Mouse (Mus musculus) neural tube, embryonic 13.5 days (tissue): ENCODE data around the gene Nmrk1. TPM values are rescaled to one million over a fixed set of nuclear protein-coding genes. Genes with fewer than 3 reads are reported as not detected.

Source experiments
- ATAC-seq: fragments of 200-750 bp; cut with Nextera tagmentation; 2 replicates; pipeline ENCODE4 v1.8.0; 2017; ENCODE audit warnings: low read depth, mild to moderate bottlenecking, moderate TSS enrichment, moderate library complexity
- H3K27ac ChIP-seq: fragments of 300-500 bp; sonication (generic); replicated peaks from 2 replicates; pipeline ENCODE4 v1.5.1; 2015; ENCODE audit warnings: moderate library complexity, mild to moderate bottlenecking, inconsistent platforms
- H3K27me3 ChIP-seq: fragments of 300-500 bp; sonication (generic); 2 replicates; pipeline ENCODE4 v1.6.1; 2015; ENCODE audit warnings: mild to moderate bottlenecking, inconsistent platforms
- H3K36me3 ChIP-seq: fragments of 300-500 bp; sonication (generic); 2 replicates; pipeline ENCODE4 v1.6.1; 2015; ENCODE audit warnings: mild to moderate bottlenecking, inconsistent platforms
- H3K4me1 ChIP-seq: fragments of 300-500 bp; sonication (generic); replicated peaks from 2 replicates; pipeline ENCODE4 v1.6.1; 2015; ENCODE audit warnings: inconsistent platforms
- H3K4me2 ChIP-seq: fragments of 300-500 bp; sonication (generic); 2 replicates; pipeline ENCODE4 v1.6.1; 2015; ENCODE audit warnings: inconsistent platforms, mild to moderate bottlenecking, moderate library complexity
- H3K4me3 ChIP-seq: fragments of 300-500 bp; sonication (generic); 2 replicates; pipeline ENCODE4 v1.5.1; 2015; ENCODE audit warnings: mild to moderate bottlenecking, inconsistent platforms
- H3K9ac ChIP-seq: fragments of 300-500 bp; sonication (generic); 2 replicates; pipeline ENCODE4 v1.6.1; 2015; ENCODE audit warnings: moderate library complexity, mild to moderate bottlenecking, inconsistent platforms
- H3K9me3 ChIP-seq: fragments of 300-500 bp; sonication (generic); 2 replicates; pipeline ENCODE4 v1.6.1; 2016; ENCODE audit warnings: inconsistent platforms
- whole genome bisulfite sequencing: fragments of 180-500 bp; shearing (Covaris S2); methylation state at CpG from one replicate; pipeline ENCODE4 v1.1.7; 2015; 5-methylcytosine and 5-hydroxymethylcytosine counted together
- polyA plus RNA-seq: library from polyadenylated mRNA; unstranded; fragments of >200 nt; fragmentation: Nextera tagmentation; extraction: Ambion mirVana; gene quantifications from 2 replicates; pipeline ENCODE4 v1.2.1, GENCODE M21; 2015

Gene Nmrk1
- polyA plus RNA-seq, 1 experiment from 2014 or later: 12.0 TPM

DNA sequence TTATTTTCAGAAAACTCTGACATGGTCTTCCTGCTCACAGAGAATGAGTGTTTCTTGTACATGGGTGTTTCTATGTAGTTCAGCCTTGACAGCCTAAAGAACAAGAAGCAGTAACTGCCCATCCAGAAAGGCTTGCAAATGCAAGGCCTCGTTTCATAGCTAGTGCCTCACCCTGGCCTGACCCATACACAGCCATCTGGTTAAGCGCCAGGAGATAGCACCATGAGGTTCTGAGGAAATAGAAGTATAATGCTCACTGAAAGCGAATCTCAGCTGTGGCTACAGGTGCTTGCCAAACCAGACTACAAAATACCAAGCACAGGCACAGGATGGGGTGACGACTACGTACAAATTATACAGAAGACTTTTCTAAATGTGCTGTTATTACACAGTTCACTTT, 34.9 kb upstream of the Nmrk1 start:
- Histone ChIP-seq H3K4me1 (peaks cover 4% of the 10 kb centered on the region; the same call in 1 of the 2 replicates), H3K9ac (no peak overlapping the region), H3K9me3 (no peaks in the 10 kb centered on the region), H3K4me2 (no peak overlapping the region), H3K4me3 (no peak overlapping the region), H3K27ac (no peak overlapping the region), H3K27me3 (no peaks in the 10 kb centered on the region), H3K36me3 (no peaks in the 10 kb centered on the region)
- WGBS: 90% methylated on average over 5 of the region's 5 CpGs
- ATAC-seq: no peak

DNA sequence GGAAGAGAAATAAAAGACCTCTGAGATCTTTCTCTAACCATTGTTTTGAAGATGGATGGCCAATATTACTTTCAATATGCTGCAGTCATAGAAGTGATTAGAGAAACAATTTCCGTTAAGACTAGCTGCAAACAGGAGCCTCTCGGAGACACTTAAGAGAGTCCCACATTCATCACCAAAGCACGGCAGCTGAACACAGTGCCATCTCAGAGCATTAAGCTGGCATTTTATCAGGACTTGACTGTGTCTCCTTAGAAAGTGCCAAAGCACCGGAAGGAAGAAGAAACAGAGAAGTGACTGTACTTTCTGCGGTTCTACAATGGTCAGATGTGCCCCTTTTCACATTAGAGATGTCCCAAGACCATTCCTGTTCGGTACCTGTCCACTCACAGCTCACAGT, 34.0 kb upstream of the Nmrk1 start:
- Histone ChIP-seq H3K9ac (no peak overlapping the region), H3K4me3 (no peak overlapping the region), H3K4me2 (no peak overlapping the region), H3K36me3 (no peaks in the 10 kb centered on the region), H3K9me3 (no peaks in the 10 kb centered on the region), H3K27me3 (no peaks in the 10 kb centered on the region), H3K27ac (no peak overlapping the region), H3K4me1 (no peaks in the 10 kb centered on the region; the same call in 1 of the 2 replicates)
- no peak for ATAC-seq
- 77% methylated on average over 6 of the region's 6 CpGs for WGBS

DNA sequence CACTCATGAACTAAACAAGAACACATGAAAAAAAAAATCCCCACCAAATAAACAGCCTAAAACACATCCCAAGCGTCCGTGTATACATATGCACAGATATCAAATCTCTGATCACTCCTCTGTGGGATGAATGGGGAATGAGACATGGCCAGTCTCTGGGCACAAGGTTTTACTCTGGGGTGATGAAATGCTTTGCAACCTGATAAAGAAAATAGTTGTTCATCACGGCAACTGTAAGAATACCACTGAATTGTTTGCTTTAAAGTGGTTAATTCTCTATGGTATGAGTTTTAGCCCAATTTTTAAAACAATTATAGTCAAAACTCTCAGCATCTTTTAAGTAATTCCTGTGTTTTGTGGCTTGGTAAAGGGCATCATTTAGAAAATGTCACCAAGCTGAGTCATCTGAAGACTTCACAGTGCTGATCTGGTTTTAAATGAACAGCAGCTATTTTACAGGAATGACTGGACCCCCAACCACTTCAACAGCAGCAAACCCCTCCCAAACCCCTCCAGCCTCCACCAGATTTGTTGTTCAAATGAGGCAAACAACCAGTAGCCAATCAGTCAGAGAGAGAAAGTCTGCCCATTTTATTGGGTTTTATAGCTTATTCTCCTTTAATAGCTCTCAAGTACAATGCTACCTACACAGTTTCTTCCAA, 33.4 kb upstream of the Nmrk1 start:
- no peak for ATAC-seq
- Histone ChIP-seq H3K9me3 (no peaks in the 10 kb centered on the region), H3K36me3 (no peaks in the 10 kb centered on the region), H3K4me2 (no peak overlapping the region), H3K27me3 (no peaks in the 10 kb centered on the region), H3K27ac (no peak overlapping the region), H3K4me3 (no peak overlapping the region), H3K9ac (no peak overlapping the region), H3K4me1 (no peaks in the 10 kb centered on the region)
- 80% methylated on average over 3 of the region's 3 CpGs for WGBS

DNA sequence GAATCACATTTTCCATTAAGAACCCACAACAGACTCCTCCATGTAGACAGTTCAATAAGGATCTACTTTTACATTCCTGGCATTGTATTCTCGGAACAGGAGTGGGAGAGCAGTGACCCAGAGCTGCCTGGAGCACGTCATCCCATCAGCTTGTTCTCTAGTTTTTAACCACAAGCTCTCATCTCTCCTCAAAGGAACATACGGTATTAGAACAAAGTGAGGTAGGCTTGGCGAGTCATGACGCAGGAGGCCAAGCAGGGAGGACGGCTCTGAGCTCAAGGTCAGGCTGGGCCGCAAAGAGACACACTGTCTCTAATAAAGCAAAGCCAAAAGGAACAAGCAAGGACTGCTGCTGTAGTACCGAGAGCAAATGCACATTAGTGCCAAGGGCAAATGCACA, 32.7 kb upstream of the Nmrk1 start:
- Histone ChIP-seq H3K9ac (no peak overlapping the region), H3K36me3 (no peaks in the 10 kb centered on the region), H3K4me1 (no peaks in the 10 kb centered on the region), H3K4me3 (no peak overlapping the region), H3K27me3 (no peaks in the 10 kb centered on the region), H3K9me3 (no peaks in the 10 kb centered on the region), H3K4me2 (no peak overlapping the region), H3K27ac (no peak overlapping the region)
- 74% methylated on average over 8 of the region's 8 CpGs for WGBS
- ATAC-seq: no peak

DNA sequence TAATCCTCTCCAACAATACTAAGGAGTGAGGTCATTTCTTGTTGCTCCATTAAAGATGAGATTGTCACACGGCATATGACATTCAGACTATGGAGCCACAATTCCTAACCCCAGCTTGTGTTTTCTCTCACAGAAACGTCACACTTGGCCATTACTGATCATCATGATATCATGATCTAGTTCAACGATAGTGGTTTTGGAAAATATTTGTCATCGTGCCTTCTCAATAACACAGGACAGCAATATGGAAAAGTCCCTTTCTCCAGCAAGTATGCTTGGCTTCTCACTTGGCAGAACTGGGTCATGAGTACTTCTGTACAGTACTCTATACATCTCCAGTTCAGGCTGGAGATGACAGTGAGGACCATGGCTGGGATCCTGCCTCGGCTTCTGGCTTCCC, 32.1 kb upstream of the Nmrk1 start:
- ATAC-seq: no peak

DNA sequence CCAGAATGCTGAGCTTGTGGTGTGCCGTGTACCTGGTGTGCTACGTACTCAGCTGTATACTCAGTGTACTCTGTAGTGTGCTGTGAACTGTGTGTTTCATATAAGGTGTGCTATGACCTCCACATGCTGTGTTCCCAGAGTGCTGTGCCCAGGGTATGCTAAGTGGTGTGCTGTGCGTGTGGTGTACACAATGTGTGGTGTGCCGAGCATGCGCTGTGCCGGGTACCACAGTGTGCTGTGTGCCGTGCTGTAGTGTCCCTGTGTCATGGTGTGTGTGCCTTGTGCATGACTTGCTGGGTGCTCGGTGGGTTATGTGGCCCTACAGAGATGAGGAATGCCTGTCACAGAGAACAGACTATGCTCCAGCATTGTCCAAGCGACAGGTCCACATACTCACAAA, 31.1 kb upstream of the Nmrk1 start:
- H3K9ac ChIP-seq: no peak overlapping the region
- H3K36me3 ChIP-seq: no peaks in the 10 kb centered on the region
- no peak overlapping the region for H3K27ac ChIP-seq
- no peaks in the 10 kb centered on the region for H3K4me1 ChIP-seq
- WGBS: 96% methylated on average over 9 of the region's 9 CpGs
- no peaks in the 10 kb centered on the region for H3K27me3 ChIP-seq
- H3K9me3 ChIP-seq: no peaks in the 10 kb centered on the region
- ATAC-seq: no peak
- H3K4me3 ChIP-seq: no peak overlapping the region
- no peak overlapping the region for H3K4me2 ChIP-seq

More for the DNA sequence above, 32.1 kb upstream of the Nmrk1 start:
- no peak overlapping the region for H3K4me2 ChIP-seq
- 95% methylated on average over 5 of the region's 5 CpGs for WGBS
- H3K27ac ChIP-seq: no peak overlapping the region
- no peak overlapping the region for H3K9ac ChIP-seq
- H3K4me1 ChIP-seq: no peaks in the 10 kb centered on the region
- H3K27me3 ChIP-seq: no peaks in the 10 kb centered on the region
- no peaks in the 10 kb centered on the region for H3K9me3 ChIP-seq
- no peaks in the 10 kb centered on the region for H3K36me3 ChIP-seq
- no peak overlapping the region for H3K4me3 ChIP-seq

DNA sequence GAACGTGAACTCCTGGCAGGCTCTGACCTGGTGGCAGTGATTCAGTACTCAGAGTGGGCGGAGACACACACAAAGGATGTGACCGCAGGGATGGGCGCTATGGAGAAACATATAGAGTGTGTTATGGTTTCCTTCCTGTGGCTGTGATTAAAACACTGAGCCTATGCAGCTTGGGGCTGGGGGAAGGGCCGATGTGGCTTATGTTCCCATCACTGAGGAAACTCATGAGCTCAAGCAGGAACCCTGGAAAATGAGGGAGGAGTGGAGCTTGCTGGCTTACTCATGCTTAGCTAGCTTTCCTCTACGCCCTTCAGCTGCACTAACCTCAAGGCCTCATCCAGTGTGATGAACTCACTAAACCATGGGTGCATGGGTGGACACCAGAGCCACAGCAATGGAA, 28.7 kb upstream of the Nmrk1 start:
- no peaks in the 10 kb centered on the region for H3K36me3 ChIP-seq
- no peaks in the 10 kb centered on the region for H3K27me3 ChIP-seq
- H3K9me3 ChIP-seq: no peaks in the 10 kb centered on the region
- no peak overlapping the region for H3K4me2 ChIP-seq
- no peak for ATAC-seq
- H3K27ac ChIP-seq: no peak overlapping the region
- no peaks in the 10 kb centered on the region for H3K4me1 ChIP-seq
- no peak overlapping the region for H3K9ac ChIP-seq
- no peak overlapping the region for H3K4me3 ChIP-seq
- WGBS: 76% methylated on average over 6 of the region's 6 CpGs

DNA sequence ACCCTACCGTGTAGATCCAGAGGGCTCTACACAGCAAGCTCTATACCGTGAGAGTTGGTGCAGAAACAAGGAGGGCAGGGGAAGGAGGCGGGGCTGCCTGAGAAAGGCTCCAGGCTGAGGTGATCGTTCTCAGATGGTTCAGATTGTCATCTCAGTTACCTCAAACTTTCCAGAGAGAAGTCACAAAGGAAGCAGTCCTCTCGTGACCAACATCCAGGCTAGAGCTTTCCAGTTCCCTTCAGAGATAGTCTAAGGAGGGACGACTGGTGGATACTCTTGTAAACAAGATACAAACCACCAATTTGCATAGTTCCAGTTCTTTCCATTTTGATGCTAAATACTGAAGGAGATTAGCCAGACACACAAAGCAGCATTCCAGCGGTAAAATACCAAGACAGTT, 23.8 kb upstream of the Nmrk1 start:
- WGBS: 56% methylated on average over 7 of the region's 7 CpGs
- Histone ChIP-seq H3K27me3 (no peaks in the 10 kb centered on the region), H3K36me3 (no peaks in the 10 kb centered on the region), H3K4me3 (no peak overlapping the region), H3K9ac (no peak overlapping the region), H3K9me3 (no peaks in the 10 kb centered on the region), H3K4me2 (no peak overlapping the region), H3K4me1 (no peaks in the 10 kb centered on the region), H3K27ac (no peak overlapping the region)
- no peak for ATAC-seq

DNA sequence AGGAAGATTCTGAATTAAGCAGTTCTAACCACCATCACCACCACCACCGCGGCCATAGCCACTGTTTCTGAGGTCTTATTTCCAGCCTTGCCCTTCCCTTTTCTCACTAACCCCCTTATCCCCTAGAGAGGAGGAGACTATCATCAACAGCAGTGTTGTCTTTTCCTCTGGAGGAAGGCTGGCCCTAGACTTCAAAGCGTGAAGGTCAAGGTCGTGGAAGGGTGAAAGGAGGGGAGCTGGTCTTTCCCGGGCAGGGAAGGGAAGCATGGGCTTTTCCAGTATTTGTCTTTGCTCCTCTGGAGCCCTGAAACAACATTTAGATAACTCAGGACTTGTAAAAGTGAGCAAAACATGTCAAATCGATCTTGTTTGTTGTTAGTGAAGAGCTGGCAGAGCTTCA, 22.8 kb upstream of the Nmrk1 start:
- no peak for ATAC-seq
- H3K4me2 ChIP-seq: no peak overlapping the region
- 73% methylated on average over 6 of the region's 6 CpGs for WGBS
- H3K4me3 ChIP-seq: no peak overlapping the region
- no peak overlapping the region for H3K9ac ChIP-seq
- H3K27me3 ChIP-seq: no peaks in the 10 kb centered on the region
- H3K27ac ChIP-seq: no peak overlapping the region
- H3K4me1 ChIP-seq: no peaks in the 10 kb centered on the region
- no peaks in the 10 kb centered on the region for H3K9me3 ChIP-seq
- no peaks in the 10 kb centered on the region for H3K36me3 ChIP-seq

DNA sequence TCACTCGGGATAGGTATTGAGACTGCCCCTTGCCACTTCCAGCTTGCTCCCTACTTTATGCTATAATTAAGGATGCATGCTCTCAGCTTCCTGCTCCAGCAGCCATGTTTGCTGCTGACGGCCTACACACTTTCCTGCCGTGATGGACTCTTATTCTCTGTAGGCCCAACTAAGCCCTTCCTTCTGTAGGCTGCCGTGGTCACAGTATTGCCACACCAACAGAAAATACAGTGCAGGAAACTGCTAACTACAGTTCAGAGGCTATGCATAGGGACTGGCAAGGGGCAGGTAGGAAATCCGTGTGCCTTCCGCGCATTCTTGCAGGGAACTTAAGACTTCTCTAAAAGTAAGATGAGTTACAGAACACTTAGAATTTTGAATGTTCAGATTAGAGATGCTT, 17.4 kb upstream of the Nmrk1 start:
- Histone ChIP-seq H3K27me3 (no peaks in the 10 kb centered on the region), H3K9me3 (no peaks in the 10 kb centered on the region), H3K4me1 (no peaks in the 10 kb centered on the region), H3K9ac (no peak overlapping the region), H3K4me2 (no peak overlapping the region), H3K4me3 (no peak overlapping the region), H3K27ac (no peak overlapping the region), H3K36me3 (no peaks in the 10 kb centered on the region)
- no peak for ATAC-seq
- WGBS: 88% methylated on average over 7 of the region's 7 CpGs

DNA sequence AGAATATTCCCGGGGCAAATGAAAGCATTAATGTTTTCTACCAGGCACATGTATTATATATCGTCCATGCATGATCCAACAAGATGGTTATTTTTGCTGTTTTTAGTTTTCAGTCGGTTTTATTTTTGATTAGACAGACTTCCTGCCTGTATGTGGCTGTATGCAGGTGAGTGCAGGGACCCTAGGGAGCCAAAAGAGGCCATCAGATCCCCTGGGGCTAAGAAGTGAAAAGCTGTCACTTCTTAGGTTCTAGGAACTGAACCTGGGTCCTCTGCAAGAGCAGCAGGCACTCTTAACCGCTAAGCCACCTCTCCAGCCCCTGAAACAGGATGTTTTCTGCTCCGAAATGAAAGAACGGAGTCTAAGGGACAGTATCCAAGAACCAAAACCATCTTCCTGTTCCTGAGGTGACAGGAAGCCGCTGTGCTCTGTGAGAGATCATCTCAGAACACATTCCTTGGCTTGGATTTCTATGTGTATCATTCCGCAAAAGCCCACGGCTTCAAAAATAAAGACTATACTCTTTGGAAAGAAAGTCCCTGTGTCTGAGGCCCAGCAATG, 16.0 kb upstream of the Nmrk1 start:
- H3K4me3 ChIP-seq: no peak overlapping the region
- WGBS: 72% methylated on average over 9 of the region's 9 CpGs
- no peaks in the 10 kb centered on the region for H3K27me3 ChIP-seq
- no peaks in the 10 kb centered on the region for H3K4me1 ChIP-seq
- no peak overlapping the region for H3K4me2 ChIP-seq
- peak overlapping the region; percentile 52; the same call in 1 of the 2 replicates for H3K27ac ChIP-seq
- no peaks in the 10 kb centered on the region for H3K36me3 ChIP-seq
- H3K9ac ChIP-seq: no peak overlapping the region
- ATAC-seq: no peak
- no peaks in the 10 kb centered on the region for H3K9me3 ChIP-seq

DNA sequence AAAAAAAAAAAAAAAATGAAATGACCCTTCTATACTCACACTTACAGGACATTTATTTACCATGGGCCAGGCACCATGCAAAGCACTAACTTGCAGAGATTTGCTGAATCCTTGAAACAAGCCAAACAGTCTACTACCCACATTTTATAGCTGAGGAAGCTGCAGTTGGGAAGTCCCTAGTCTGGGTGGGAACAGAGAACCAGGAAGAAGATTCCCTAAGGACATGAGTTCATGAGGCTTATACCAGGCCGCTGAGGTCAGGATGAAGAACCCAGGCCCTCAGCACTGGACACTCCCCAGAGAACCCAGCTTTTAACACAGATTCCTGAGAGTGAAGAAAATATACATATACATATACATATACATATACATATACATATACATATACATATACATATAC, 14.2 kb upstream of the Nmrk1 start:
- Histone ChIP-seq H3K27me3 (no peaks in the 10 kb centered on the region), H3K4me2 (no peak overlapping the region), H3K9me3 (no peaks in the 10 kb centered on the region), H3K4me1 (no peaks in the 10 kb centered on the region), H3K36me3 (no peaks in the 10 kb centered on the region), H3K4me3 (no peak overlapping the region), H3K27ac (no peak overlapping the region), H3K9ac (no peak overlapping the region)
- WGBS: 86% methylated on average over 1 of the region's 1 CpGs
- no peak for ATAC-seq

DNA sequence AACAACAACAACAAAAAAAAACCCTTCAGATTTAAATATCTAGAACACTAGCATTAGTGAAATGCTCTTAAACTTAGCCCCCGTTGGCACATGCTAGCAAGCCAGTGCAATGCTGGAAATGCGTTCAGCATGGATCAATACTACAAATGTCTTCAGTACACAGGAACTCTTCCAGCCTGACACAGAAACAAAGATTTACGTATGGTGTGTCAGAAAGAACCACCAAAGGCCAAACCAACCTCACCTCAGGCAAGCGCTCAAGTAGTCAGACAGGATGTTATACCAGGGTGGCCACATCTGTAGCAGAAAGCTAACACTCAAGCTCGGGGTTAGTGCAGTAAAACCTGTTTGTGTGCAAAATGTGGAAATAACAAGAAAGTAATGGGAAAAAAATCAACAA, 12.7 kb upstream of the Nmrk1 start:
- 75% methylated on average over 5 of the region's 5 CpGs for WGBS
- Histone ChIP-seq H3K4me3 (no peak overlapping the region), H3K9me3 (no peaks in the 10 kb centered on the region), H3K36me3 (no peaks in the 10 kb centered on the region), H3K9ac (no peak overlapping the region), H3K27ac (no peak overlapping the region), H3K4me2 (no peak overlapping the region), H3K27me3 (no peaks in the 10 kb centered on the region), H3K4me1 (no peaks in the 10 kb centered on the region)
- ATAC-seq: no peak
